Mouse (Mus musculus): ENCODE measurements around the gene Cwc22.

GRCm38 (mm10) chr2:77970556-77970955 is 24.4 kb upstream of the Cwc22 start:
- TF ChIP-seq CTCF (IDR thresholded peaks at IDR 0.05) (no peak), EP300 (IDR thresholded peaks at IDR 0.05) (no peak)

Measured in lung, postnatal 0 days (tissue).